Mouse (Mus musculus) kidney, postnatal 4 days (tissue): ENCODE results near the gene Yrdc.

Experiments used
- DNase-seq, 2 experiments: peaks; one replicate each; pipeline ENCODE4 v3.0.0; 2021; ENCODE audit warnings: mixed read lengths in 2 of 2

Gene Yrdc

GRCm38 (mm10) chr4:124850933-124851658, 617 bp downstream of the Yrdc start, which contains the start of gene 1110065P20Rik:
Gene 1110065P20Rik (minus strand): TSS chr4:124851196.
- peak; percentile 79 to 87 for DNase-seq

GRCm38 (mm10) chr4:124856294-124856693, 5.8 kb downstream of the Yrdc start:
- DNase-seq, result no peak

- peak in 1 of 2 experiments; percentile 21 for DNase-seq
These were observed 7.9 kb downstream of the Yrdc start for GRCm38 (mm10) chr4:124858370-124858769.

GRCm38 (mm10) chr4:124860446-124860845, 10.0 kb downstream of the Yrdc start:
- peak; percentile 94 to 95 for DNase-seq

GRCm38 (mm10) chr4:124861283-124862188, 11.1 kb downstream of the Yrdc start, which contains the start of gene Maneal:
Gene Maneal (minus strand): TSS chr4:124862171.
- no peak for DNase-seq

- DNase-seq, result no peak
These were observed 22.2 kb downstream of the Yrdc start for GRCm38 (mm10) chr4:124872719-124873118.

GRCm38 (mm10) chr4:124880599-124880998, 30.1 kb downstream of the Yrdc start, which contains the start of gene Epha10:
Gene Epha10 (plus strand): TSS chr4:124880899.
- DNase-seq, result no peak

- peak; percentile 31 to 41 for DNase-seq
These were observed 30.9 kb downstream of the Yrdc start for GRCm38 (mm10) chr4:124881341-124881908.

- peak; percentile 84 for DNase-seq
These were observed 31.8 kb downstream of the Yrdc start for GRCm38 (mm10) chr4:124882151-124882729.

- DNase-seq, result no peak
These were observed 38.2 kb downstream of the Yrdc start for GRCm38 (mm10) chr4:124888702-124889101.

- DNase-seq, result no peak
These were observed 39.5 kb downstream of the Yrdc start for GRCm38 (mm10) chr4:124889935-124890334.

- DNase-seq, result no peak
These were observed 40.4 kb downstream of the Yrdc start for GRCm38 (mm10) chr4:124890831-124891230.

- DNase-seq, result no peak
These were observed 43.3 kb downstream of the Yrdc start for GRCm38 (mm10) chr4:124893769-124894168.

GRCm38 (mm10) chr4:124894508-124895428, 44.3 kb downstream of the Yrdc start:
- peak; percentile 13 to 30 for DNase-seq

GRCm38 (mm10) chr4:124898428-124898827, 47.9 kb downstream of the Yrdc start:
- no peak for DNase-seq

- DNase-seq, result no peak
These were observed 49.4 kb downstream of the Yrdc start for GRCm38 (mm10) chr4:124899906-124900305.
